In the genomic region with DNA sequence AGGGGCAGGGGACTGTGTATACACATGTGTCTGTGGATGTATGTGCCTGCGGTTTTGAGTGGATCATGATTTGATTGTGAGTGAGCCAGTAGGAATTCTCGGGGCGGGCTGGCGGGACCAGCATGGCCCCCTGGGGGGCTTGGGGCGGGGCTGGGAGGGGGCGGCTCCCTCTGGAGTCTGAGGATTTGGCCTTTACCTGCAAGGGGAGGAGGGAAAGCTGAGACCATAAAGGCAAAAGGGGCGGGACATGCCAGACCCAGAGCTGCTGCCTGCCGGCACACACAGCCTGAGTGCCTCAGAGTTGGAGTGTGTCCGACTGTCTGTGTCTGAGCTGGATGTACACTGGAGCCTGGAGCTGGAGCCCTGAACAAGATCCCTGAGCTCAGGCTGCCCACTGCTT, we compare ENCODE assay signal across 9 mouse cellular contexts.
DNase-seq lines count a peak whose midpoint lies in the region; ATAC-seq lines count a peak whose summit lies in the region.
"Had no signal": no experiment of that assay in that cellular context is flagged by ENCODE, and none has a peak within 500 bp of the region (broad histone marks: within the 10 kb centered on the region; RNA-seq: fewer than 3 reads in every experiment).

No protein-coding gene starts in this region.

- H3K4me2 ChIP-seq in kidney, embryonic 16.5 days (replicated peaks; ENCODE audit: low read depth, low read length), result peak overlapping the region; percentile 48
- peak overlapping the region; percentile 51 for H3K4me2 ChIP-seq in forebrain, embryonic 13.5 days
- peak overlapping the region; percentile 48 for H3K4me2 ChIP-seq in limb, embryonic 15.5 days
- H3K4me2 ChIP-seq in stomach, embryonic 14.5 days (replicated peaks; ENCODE audit: low read depth, low read length), result peak overlapping the region; percentile 49

- H3K27me3 ChIP-seq in kidney, embryonic 16.5 days (ENCODE audit: insufficient read depth, low read length), result no peaks in the 10 kb centered on the region
- H3K27me3 ChIP-seq in forebrain, embryonic 13.5 days, result no peaks in the 10 kb centered on the region
- H3K27me3 ChIP-seq in limb, embryonic 15.5 days, result no peaks in the 10 kb centered on the region
- no peaks in the 10 kb centered on the region for H3K27me3 ChIP-seq in stomach, embryonic 14.5 days (ENCODE audit: control insufficient read depth, insufficient read depth, low read length)

- 3% methylated on average over 7 of the region's 9 CpGs for WGBS in kidney, embryonic 16.5 days
- WGBS in forebrain, embryonic 13.5 days, result 2% methylated on average over 8 of the region's 9 CpGs
- under 1% methylated on average over 9 of the region's 9 CpGs for WGBS in limb, embryonic 15.5 days
- WGBS in stomach, embryonic 14.5 days, result 4% methylated on average over 8 of the region's 9 CpGs

- no peaks in the 10 kb centered on the region for H3K9me3 ChIP-seq in kidney, embryonic 16.5 days (ENCODE audit: low read length)
- H3K9me3 ChIP-seq in forebrain, embryonic 13.5 days (replicated peaks), result no peaks in the 10 kb centered on the region
- no peaks in the 10 kb centered on the region for H3K9me3 ChIP-seq in limb, embryonic 15.5 days
- H3K9me3 ChIP-seq in stomach, embryonic 14.5 days (ENCODE audit: control insufficient read depth, low read depth, low read length), result no peaks in the 10 kb centered on the region

- H3K4me1 ChIP-seq in kidney, embryonic 16.5 days (ENCODE audit: insufficient read depth, low read length), result peaks cover 31% of the 10 kb centered on the region
- H3K4me1 ChIP-seq in forebrain, embryonic 13.5 days, result peaks cover 16% of the 10 kb centered on the region
- H3K4me1 ChIP-seq in limb, embryonic 15.5 days, result peaks cover 85% of the 10 kb centered on the region
- peaks cover 15% of the 10 kb centered on the region; the same call in 1 of the 2 replicates for H3K4me1 ChIP-seq in stomach, embryonic 14.5 days (ENCODE audit: control insufficient read depth, insufficient read depth, low read length)

- H3K36me3 ChIP-seq in kidney, embryonic 16.5 days (ENCODE audit: insufficient read depth, low read length), result no peaks in the 10 kb centered on the region
- H3K36me3 ChIP-seq in forebrain, embryonic 13.5 days (ENCODE audit: poor library complexity, severe bottlenecking), result no peaks in the 10 kb centered on the region
- no peaks in the 10 kb centered on the region for H3K36me3 ChIP-seq in limb, embryonic 15.5 days
- H3K36me3 ChIP-seq in stomach, embryonic 14.5 days (ENCODE audit: control insufficient read depth, insufficient read depth, low read length), result no peaks in the 10 kb centered on the region

- peak; percentile 79 for ATAC-seq in kidney, embryonic 16.5 days (ENCODE audit: low FRiP score, low TSS enrichment)
- peak; percentile 58; the same call in 1 of the 2 replicates for ATAC-seq in forebrain, embryonic 13.5 days
- peak; percentile 70 for ATAC-seq in limb, embryonic 15.5 days (ENCODE audit: insufficient number of reproducible peaks, low FRiP score, low TSS enrichment, low read depth)
- peak; percentile 77 for ATAC-seq in stomach, embryonic 14.5 days (ENCODE audit: insufficient number of reproducible peaks, insufficient read depth, low FRiP score, low read depth)

- peak overlapping the region; percentile 19 for H3K4me3 ChIP-seq in kidney, embryonic 16.5 days (ENCODE audit: low read length)
- no peak overlapping the region; the same call in 1 of the 2 replicates for H3K4me3 ChIP-seq in forebrain, embryonic 13.5 days
- H3K4me3 ChIP-seq in limb, embryonic 15.5 days, result peak overlapping the region; percentile 38
- H3K4me3 ChIP-seq in stomach, embryonic 14.5 days (ENCODE audit: low read depth, low read length), result peak overlapping the region; percentile 17

- no peak overlapping the region for H3K27ac ChIP-seq in kidney, embryonic 16.5 days (ENCODE audit: low read length)
- H3K27ac ChIP-seq in forebrain, embryonic 13.5 days, result no peak overlapping the region
- H3K27ac ChIP-seq in limb, embryonic 15.5 days, result peak overlapping the region; percentile 81
- H3K27ac ChIP-seq in stomach, embryonic 14.5 days (ENCODE audit: low read length), result no peak overlapping the region; the same call in 1 of the 2 replicates

- DNase-seq in kidney, postnatal 14 days, result no peak
- DNase-seq in thymus, postnatal 14 days, result no peak
- no peak for DNase-seq in ovary, postnatal 14 days (ENCODE audit: low spot score)
- no peak for DNase-seq in cerebellum, adult 9-11 months
- DNase-seq: layer of hippocampus, adult 9-11 months had no signal

- no peak overlapping the region for H3K9ac ChIP-seq in kidney, embryonic 16.5 days (replicated peaks; ENCODE audit: low read length)
- H3K9ac ChIP-seq in forebrain, embryonic 13.5 days, result 0 out of 2 replicates have a peak overlapping the region, but pooled peaks have one; percentile 17
- H3K9ac ChIP-seq in limb, embryonic 15.5 days, result no peak overlapping the region
- H3K9ac ChIP-seq in stomach, embryonic 14.5 days (replicated peaks; ENCODE audit: low read depth, low read length), result peak overlapping the region; percentile 18; the same call in 1 of the 2 replicates

Comparison
In these comparisons a context has a peak if more than half of its experiments do, and no peak if none do; other contexts are left out.
1. H3K9ac ChIP-seq: peak in forebrain, embryonic 13.5 days (single experiment) and stomach, embryonic 14.5 days (single experiment); none in kidney, embryonic 16.5 days (single experiment) and limb, embryonic 15.5 days (single experiment).
2. Peak in every context shown above with its lines, with median percentiles within 50 percentile points of each other: ATAC-seq and H3K4me2 ChIP-seq.